Mouse (Mus musculus) midbrain, embryonic 13.5 days (tissue): ENCODE measurements around the gene Syt12. TPM values are rescaled to one million over a fixed set of nuclear protein-coding genes. Genes with fewer than 3 reads are reported as not detected.
A peak's percentile ranks its signal among the peaks of the same experiment; 100 is the strongest.

Experiments used
- ATAC-seq: fragments of 200-750 bp; cut with Nextera tagmentation; 2 replicates; pipeline ENCODE4 v1.8.0; 2017; ENCODE audit warnings: mild to moderate bottlenecking, moderate TSS enrichment, moderate library complexity
- H3K27ac ChIP-seq: fragments of 300-500 bp; sonication (generic); 2 replicates; pipeline ENCODE4 v1.5.1; 2015; ENCODE audit warnings: inconsistent platforms, mild to moderate bottlenecking, moderate library complexity
- H3K27me3 ChIP-seq: fragments of 300-500 bp; sonication (generic); 2 replicates; pipeline ENCODE4 v1.6.1; 2015; ENCODE audit warnings: mild to moderate bottlenecking, inconsistent platforms
- H3K36me3 ChIP-seq: fragments of 300-500 bp; sonication (generic); 2 replicates; pipeline ENCODE4 v1.6.1; 2015; ENCODE audit warnings: mild to moderate bottlenecking, inconsistent platforms
- H3K4me1 ChIP-seq: fragments of 300-500 bp; sonication (generic); replicated peaks from 2 replicates; pipeline ENCODE4 v1.6.1; 2015; ENCODE audit warnings: inconsistent platforms
- H3K4me2 ChIP-seq: fragments of 300-500 bp; sonication (generic); replicated peaks from 2 replicates; pipeline ENCODE4 v1.6.1; 2015; ENCODE audit warnings: moderate library complexity, mild to moderate bottlenecking, inconsistent platforms
- H3K4me3 ChIP-seq: fragments of 300-500 bp; sonication (generic); replicated peaks from 2 replicates; pipeline ENCODE4 v1.5.1; 2015; ENCODE audit warnings: mild to moderate bottlenecking, inconsistent platforms
- H3K9ac ChIP-seq: fragments of 300-500 bp; sonication (generic); replicated peaks from 2 replicates; pipeline ENCODE4 v1.6.1; 2015; ENCODE audit warnings: mild to moderate bottlenecking, inconsistent platforms
- H3K9me3 ChIP-seq: fragments of 300-500 bp; sonication (generic); 2 replicates; pipeline ENCODE4 v1.6.1; 2016; ENCODE audit warnings: mild to moderate bottlenecking, inconsistent platforms
- WGBS: fragments of 180-500 bp; shearing (Covaris S2); methylation state at CpG from one replicate; pipeline ENCODE4 v1.1.7; 2015; 5-methylcytosine and 5-hydroxymethylcytosine counted together
- polyA plus RNA-seq: library from polyadenylated mRNA; unstranded; fragments of >200 nt; fragmentation: Nextera tagmentation; extraction: Ambion mirVana; gene quantifications from 2 replicates; pipeline ENCODE4 v1.2.1, GENCODE M21; 2015

The Syt12 gene
- polyA plus RNA-seq: 1.7 and 1.9 TPM in 2 replicates

DNA sequence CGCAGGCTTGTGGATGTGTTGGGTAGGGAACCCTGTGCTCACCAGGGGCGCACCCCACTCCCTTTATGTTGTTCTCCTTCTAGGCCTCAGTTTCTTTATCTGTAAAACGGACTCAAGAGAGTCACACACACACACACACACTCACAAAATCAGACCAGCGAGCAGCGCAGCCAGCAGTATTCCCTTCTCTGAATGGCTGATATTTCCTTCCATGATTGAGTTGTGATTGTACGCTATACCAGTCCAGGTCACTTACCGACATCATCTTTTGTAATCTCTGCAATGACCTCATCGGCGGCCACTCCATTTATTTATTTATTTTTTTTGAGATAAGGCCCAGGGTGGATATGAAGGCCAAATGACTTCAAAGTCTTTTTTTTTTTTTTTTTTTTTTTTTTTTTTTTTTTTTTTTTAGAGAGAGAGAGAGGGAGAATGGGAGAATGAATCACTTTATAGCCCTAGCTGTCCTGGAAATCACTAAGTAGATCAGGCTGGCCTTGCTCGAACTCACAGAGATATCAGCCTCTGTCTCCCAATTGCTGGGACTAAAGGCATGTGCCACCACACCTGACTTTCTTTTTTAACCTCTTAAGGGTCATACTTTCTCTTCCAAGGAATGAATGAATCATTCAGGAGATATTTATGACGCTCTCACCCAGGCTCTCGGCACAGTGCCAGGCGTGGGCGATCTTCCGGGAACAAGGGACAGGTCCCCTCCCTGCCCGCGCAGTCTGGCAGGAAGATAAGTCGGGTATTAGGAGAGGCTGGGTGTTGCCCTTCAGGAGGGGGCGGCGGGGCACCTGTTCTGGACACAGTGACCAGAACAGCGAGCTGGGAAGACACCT is at the start of gene Syt12:
Gene Syt12 (minus strand): TSS at position 103 of the 845 bp plus-strand sequence.
- peaks cover 12% of the 10 kb centered on the region for H3K4me1 ChIP-seq
- WGBS: 40% methylated on average over 21 of the region's 21 CpGs
- H3K9me3 ChIP-seq: no peaks in the 10 kb centered on the region
- H3K4me2 ChIP-seq: peak within 1 kb of the TSS; percentile 91
- H3K4me3 ChIP-seq: peak within 1 kb of the TSS; percentile 54
- ATAC-seq: no peak
- H3K27ac ChIP-seq: no peak within 1 kb of the TSS
- peaks cover 46% of the 10 kb centered on the region for H3K27me3 ChIP-seq
- peak within 1 kb of the TSS; percentile 56 for H3K9ac ChIP-seq
- no peaks in the 10 kb centered on the region for H3K36me3 ChIP-seq

DNA sequence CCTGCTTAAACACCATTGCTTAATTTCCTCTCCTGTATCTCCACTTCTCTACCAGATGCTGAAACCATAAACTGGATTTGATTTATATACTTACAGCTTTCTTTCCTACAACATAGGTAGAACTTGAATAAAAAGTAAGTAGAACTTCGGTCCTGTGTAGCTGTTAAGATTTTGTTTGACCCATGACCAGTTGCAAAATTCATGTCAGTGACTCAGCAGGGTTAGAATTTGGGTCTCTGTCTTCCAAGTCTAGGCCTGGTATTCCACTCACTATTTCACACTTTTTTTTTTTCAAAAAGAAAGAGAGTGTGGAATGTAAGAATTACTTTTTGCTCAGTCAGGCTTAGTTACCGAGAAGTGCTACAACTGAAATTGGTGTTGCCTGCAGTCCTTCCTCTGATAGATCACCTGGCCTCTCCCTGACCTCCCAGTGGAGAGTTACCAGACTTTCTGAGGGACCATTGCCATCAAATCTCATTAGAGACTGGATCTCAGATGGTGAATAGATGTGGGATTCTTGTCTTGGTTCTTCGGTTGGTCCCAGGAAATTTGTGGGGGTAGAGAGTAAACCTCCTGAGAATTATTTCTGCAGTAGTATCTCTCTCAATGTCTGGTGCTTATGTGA is 44.3 kb upstream of the Syt12 start:
- WGBS: 93% methylated on average over 3 of the region's 3 CpGs

DNA sequence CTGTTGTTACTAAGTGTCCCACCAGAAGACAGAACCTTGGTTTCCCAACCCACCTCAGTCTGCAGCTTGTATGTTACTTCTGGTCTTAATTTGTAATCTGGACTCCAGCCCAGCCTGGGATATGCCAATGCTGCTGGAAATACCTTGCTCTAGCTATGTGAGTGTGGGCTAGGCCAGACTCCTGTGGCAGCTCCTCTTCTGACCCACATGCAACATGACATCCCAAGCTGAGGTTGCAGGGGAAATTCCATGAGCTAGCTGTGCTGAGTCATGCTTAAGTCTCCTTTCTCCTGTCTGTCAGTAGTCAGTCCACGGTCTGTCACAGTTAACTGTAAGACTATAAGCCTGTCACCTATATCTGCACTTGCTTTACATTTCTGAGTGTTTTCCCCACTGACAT is 40.2 kb upstream of the Syt12 start:
- no peaks in the 10 kb centered on the region for H3K36me3 ChIP-seq
- WGBS: 84% methylated on average over 1 of the region's 1 CpGs
- H3K27ac ChIP-seq: no peak overlapping the region
- H3K27me3 ChIP-seq: no peaks in the 10 kb centered on the region
- no peak for ATAC-seq
- no peak overlapping the region for H3K4me2 ChIP-seq
- peaks cover 11% of the 10 kb centered on the region; the same call in 1 of the 2 replicates for H3K4me1 ChIP-seq
- no peaks in the 10 kb centered on the region for H3K9me3 ChIP-seq
- H3K4me3 ChIP-seq: no peak overlapping the region
- H3K9ac ChIP-seq: no peak overlapping the region

More for the DNA sequence above, 44.3 kb upstream of the Syt12 start:
- no peak for ATAC-seq
- Histone ChIP-seq H3K9ac (no peak overlapping the region), H3K4me3 (no peak overlapping the region), H3K27ac (no peak overlapping the region), H3K27me3 (no peaks in the 10 kb centered on the region), H3K36me3 (no peaks in the 10 kb centered on the region), H3K4me2 (no peak overlapping the region), H3K4me1 (no peaks in the 10 kb centered on the region), H3K9me3 (no peaks in the 10 kb centered on the region)

DNA sequence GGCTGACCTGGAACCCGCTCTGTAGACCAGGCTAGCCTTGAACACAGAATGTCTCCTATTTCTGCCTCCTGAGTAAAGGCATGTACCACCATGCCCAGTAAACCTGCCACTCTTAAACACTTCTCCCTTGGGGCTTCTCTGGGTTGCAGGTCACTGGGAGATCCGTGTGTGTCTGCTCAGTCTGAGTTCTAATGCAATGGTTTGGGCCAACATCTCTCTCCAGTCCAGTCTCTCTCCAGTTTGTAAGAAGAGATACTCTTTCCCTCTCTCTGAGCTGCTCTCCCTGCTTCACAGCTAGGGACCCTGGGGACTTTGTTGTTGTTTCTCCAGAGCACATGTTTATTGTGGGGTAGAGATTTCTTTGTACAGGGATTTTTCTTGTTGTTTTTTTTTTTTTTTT is 39.0 kb upstream of the Syt12 start:
- no peaks in the 10 kb centered on the region for H3K36me3 ChIP-seq
- no peak overlapping the region for H3K9ac ChIP-seq
- peaks cover 10% of the 10 kb centered on the region for H3K27me3 ChIP-seq
- 77% methylated on average over 2 of the region's 2 CpGs for WGBS
- no peak for ATAC-seq
- H3K9me3 ChIP-seq: no peaks in the 10 kb centered on the region
- H3K4me2 ChIP-seq: no peak overlapping the region
- no peak overlapping the region; the same call in 1 of the 2 replicates for H3K27ac ChIP-seq
- H3K4me1 ChIP-seq: peaks cover 11% of the 10 kb centered on the region; the same call in 1 of the 2 replicates
- no peak overlapping the region for H3K4me3 ChIP-seq

DNA sequence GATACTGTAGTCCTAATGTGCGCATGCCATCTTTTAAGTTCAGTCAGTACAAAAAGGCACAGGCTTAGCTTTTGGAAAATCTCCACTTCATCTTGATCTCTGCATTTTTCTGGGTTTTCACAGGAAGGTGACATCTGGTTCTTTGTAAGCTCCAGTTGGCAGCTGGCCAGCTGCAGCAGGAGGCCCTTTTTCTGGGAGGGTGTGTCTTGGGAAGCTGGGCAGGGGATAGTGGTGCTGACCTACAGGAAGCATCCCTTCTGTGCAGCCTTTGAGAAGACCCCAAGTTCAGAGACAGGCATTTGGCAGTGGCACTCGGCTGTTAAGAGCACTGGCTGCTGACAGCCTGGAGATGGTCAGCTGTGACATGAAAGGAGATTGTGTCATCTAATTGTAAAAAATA is 38.5 kb upstream of the Syt12 start:
- Histone ChIP-seq H3K4me3 (no peak overlapping the region), H3K9me3 (no peaks in the 10 kb centered on the region), H3K27me3 (peaks cover 15% of the 10 kb centered on the region), H3K9ac (no peak overlapping the region), H3K4me1 (peaks cover 15% of the 10 kb centered on the region), H3K27ac (peak overlapping the region; percentile 0; the same call in 1 of the 2 replicates), H3K36me3 (no peaks in the 10 kb centered on the region), H3K4me2 (no peak overlapping the region)
- ATAC-seq: no peak
- WGBS: 53% methylated on average over 2 of the region's 2 CpGs

DNA sequence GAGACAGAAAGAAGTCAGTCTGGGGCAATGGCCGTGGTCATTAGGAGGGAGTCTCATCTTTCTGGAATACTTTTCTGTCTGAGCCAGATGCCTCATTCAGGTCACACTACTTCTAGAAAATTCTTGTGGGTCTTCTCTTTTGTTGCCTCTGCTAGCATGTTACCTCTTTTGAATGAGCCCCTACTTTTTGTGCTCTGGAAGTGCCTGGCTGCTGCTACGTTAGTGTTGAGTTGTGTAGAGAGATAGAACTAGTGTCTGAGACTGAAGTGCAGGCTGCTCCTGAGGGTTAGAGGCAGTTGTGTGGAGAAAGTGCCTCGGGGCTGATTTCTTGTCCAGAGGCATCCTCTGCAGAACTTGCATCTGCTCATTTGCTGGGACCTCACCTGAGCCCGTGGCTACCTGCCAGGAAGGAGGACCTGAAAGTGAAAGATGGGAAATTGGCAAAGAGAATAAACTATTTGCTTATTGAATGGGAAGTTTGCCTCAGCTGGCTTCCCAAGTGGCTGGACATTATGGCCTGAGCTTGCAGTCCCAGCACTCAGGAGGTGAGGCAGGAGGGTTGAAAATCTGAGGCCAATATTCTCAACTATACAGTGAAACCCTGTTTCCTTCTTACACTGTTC is 36.1 kb upstream of the Syt12 start:
- no peak for ATAC-seq
- H3K4me2 ChIP-seq: no peak overlapping the region
- no peak overlapping the region for H3K9ac ChIP-seq
- H3K27me3 ChIP-seq: peaks cover 15% of the 10 kb centered on the region
- no peaks in the 10 kb centered on the region for H3K9me3 ChIP-seq
- peaks cover 23% of the 10 kb centered on the region for H3K4me1 ChIP-seq
- WGBS: 74% methylated on average over 4 of the region's 4 CpGs
- H3K4me3 ChIP-seq: no peak overlapping the region
- H3K36me3 ChIP-seq: no peaks in the 10 kb centered on the region
- H3K27ac ChIP-seq: no peak overlapping the region

DNA sequence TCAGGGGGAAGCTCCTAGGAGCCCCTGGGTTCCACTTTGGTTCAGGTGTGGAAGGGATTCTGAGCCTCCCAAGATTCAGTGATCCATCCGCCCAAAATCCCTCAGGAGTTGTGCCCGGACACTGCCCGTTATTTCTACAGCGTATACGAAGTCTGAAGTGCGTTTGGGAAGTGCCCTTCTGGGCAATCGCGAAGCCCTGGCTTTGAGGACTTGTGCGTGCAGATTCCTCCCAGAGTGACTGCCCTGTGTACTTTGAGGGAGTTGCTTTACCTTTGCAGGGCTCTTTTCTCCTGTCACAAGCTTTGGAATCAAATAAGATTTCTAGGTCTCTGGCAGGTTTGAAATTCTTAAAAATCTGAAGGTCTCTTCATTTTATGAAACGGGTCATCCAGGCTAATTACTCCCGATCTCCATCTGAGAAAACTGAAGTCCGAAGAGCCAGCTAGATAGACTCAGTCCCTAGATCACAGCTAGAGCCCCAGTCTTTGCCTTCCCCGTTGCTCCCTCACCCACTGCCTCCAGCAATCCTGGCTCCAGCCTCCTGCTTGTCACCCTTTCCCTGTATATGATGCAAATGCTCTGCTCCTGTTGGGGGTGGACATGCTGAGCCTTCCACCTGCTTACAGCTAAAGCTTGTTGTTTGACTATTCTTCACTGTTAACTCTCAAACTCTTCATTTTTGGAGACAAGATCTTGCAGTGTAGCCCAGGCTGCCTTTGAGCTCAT is 34.0 kb upstream of the Syt12 start:
- Histone ChIP-seq H3K27ac (no peak overlapping the region), H3K9me3 (no peaks in the 10 kb centered on the region), H3K36me3 (no peaks in the 10 kb centered on the region), H3K4me1 (peaks cover 22% of the 10 kb centered on the region), H3K4me3 (peak overlapping the region; percentile 68), H3K4me2 (peak overlapping the region; percentile 78), H3K9ac (0 out of 2 replicates have a peak overlapping the region, but pooled peaks have one; percentile 63), H3K27me3 (peaks cover 15% of the 10 kb centered on the region)
- ATAC-seq: no peak
- 9% methylated on average over 13 of the region's 13 CpGs for WGBS

DNA sequence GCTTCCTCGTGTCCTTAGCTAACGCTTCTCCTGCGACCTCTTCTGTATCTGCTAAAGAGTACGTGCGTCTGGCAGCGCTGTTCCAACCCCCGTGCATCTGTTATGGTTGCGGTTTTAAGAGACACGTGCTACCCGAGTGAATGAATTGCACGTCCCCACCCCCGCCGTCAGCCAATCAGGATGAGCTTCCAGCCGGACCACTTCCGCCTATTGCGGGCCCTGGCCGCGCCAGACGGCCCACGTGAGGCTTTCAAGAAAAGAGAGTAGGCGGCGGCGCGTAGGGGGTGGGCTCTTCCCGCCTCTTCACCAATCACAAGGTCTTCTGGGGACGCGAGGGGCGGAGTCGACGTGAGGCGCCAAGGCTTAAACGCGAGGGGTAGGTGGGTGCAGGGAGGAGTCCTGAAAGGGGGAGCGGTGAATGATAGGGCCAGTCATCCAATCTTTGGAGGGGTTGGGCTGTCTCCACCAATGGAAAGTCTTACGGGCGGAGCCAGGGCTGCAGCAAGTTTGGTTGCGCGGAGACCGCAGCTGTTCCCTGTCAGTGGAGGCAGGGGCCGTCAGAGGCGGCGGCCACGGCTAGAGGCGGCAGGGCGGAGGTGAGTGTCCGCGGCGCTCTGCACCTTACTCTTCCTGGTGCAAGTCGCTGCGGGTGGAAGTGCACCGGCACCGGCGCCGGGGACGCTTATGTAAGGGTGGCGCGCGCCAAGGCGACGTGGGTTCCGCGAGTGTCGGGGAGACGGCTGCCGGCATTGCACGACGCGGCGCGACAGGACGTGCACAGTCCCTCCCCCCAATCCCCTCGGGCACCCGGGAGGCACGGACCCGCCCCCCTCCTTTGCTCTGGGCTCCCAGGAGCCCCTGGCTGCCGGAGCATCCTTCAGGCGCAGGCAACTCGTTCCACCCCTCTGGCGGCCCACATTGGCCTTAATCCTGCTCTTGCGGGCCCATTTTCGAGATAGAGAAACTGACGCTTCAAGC is 33.0 kb upstream of the Syt12 start, which contains the start of gene Pcx:
Gene Pcx (plus strand): TSS at position 487 of the 978 bp plus-strand sequence.
- H3K27me3 ChIP-seq: peaks cover 15% of the 10 kb centered on the region
- H3K4me1 ChIP-seq: peaks cover 12% of the 10 kb centered on the region
- ATAC-seq: peak; percentile 100
- peak within 1 kb of the TSS; percentile 68 for H3K4me3 ChIP-seq
- peak within 1 kb of the TSS; percentile 63 for H3K9ac ChIP-seq
- no peaks in the 10 kb centered on the region for H3K9me3 ChIP-seq
- no peak within 1 kb of the TSS for H3K27ac ChIP-seq
- under 1% methylated on average over 68 of the region's 82 CpGs for WGBS
- H3K36me3 ChIP-seq: no peaks in the 10 kb centered on the region
- H3K4me2 ChIP-seq: peak within 1 kb of the TSS; percentile 78

DNA sequence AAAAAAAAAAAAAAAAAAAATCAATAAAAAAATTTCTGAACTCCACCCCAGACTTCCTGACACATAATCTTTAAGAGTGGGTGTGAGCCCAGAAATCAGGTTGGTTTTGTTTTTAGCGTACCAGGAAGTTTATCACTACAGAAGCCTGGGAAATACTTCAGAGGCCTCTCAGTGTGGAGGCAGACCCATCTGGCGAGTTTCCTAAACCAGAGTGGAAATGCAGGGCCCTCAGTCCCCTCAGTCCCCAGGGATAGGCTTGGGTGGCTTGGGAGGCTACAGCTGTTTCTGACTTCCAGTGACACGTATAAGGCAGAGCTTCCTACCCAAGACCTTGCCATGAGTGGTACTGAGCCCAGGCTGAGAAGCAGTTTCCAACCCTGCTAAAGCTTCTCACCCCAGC is 30.5 kb upstream of the Syt12 start:
- H3K4me2 ChIP-seq: no peak overlapping the region
- no peak overlapping the region for H3K27ac ChIP-seq
- no peak overlapping the region for H3K4me3 ChIP-seq
- peaks cover 12% of the 10 kb centered on the region for H3K4me1 ChIP-seq
- no peak for ATAC-seq
- no peaks in the 10 kb centered on the region for H3K36me3 ChIP-seq
- H3K9me3 ChIP-seq: no peaks in the 10 kb centered on the region
- no peak overlapping the region for H3K9ac ChIP-seq
- peaks cover 15% of the 10 kb centered on the region for H3K27me3 ChIP-seq
- WGBS: 70% methylated on average over 3 of the region's 3 CpGs

DNA sequence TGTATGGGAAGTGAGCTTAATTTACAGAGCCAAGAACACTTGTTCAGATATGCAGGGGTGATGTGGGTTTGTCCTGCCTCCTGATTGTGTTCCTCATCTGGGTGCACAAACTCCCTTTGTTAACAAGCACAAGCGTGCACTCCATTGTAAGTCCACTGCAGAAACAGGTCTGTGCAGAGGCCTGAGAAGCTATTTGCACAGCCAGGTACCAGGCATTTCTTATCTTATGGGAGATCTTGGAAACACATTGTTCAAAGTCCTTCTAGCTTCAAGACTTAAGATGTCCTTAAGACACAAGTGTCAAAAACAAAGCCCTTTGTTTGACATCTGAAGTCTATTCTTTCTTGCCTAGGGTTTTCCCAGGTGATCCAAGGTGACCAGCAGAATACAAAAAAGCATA is 27.6 kb upstream of the Syt12 start:
- H3K36me3 ChIP-seq: no peaks in the 10 kb centered on the region
- peaks cover 5% of the 10 kb centered on the region for H3K4me1 ChIP-seq
- no peak for ATAC-seq
- 97% methylated on average over 1 of the region's 1 CpGs for WGBS
- no peaks in the 10 kb centered on the region for H3K9me3 ChIP-seq
- no peak overlapping the region for H3K9ac ChIP-seq
- H3K27ac ChIP-seq: no peak overlapping the region
- H3K4me3 ChIP-seq: no peak overlapping the region
- no peaks in the 10 kb centered on the region for H3K27me3 ChIP-seq
- H3K4me2 ChIP-seq: no peak overlapping the region

DNA sequence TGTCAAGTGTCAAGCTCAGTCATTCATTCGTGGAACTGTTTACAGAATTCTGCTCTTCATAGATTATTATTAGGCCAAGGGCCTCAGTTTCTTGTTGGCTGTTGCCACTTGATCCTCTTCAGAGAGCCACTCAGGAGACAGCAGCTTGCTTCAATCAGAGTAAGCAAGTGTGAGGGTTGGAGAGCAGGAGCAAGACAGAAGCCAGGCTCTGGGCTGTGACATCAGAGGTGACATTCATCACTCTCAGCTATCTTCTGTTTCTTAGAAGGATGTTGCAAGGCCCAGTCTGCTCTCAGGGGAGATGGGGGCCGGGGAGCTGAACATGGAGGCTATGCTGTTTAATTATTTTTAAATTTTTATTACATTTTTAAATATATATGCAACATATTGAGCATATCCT is 25.5 kb upstream of the Syt12 start:
- H3K4me2 ChIP-seq: no peak overlapping the region
- no peak for ATAC-seq
- peaks cover 7% of the 10 kb centered on the region for H3K4me1 ChIP-seq
- no peak overlapping the region for H3K9ac ChIP-seq
- H3K9me3 ChIP-seq: no peaks in the 10 kb centered on the region
- H3K27me3 ChIP-seq: no peaks in the 10 kb centered on the region
- WGBS: 66% methylated on average over 2 of the region's 2 CpGs
- no peak overlapping the region for H3K27ac ChIP-seq
- H3K36me3 ChIP-seq: no peaks in the 10 kb centered on the region
- H3K4me3 ChIP-seq: no peak overlapping the region
